Mouse (Mus musculus) kidney, postnatal 0 days (tissue): ENCODE measurements around the gene Cdh13. TPM values are rescaled to one million over a fixed set of nuclear protein-coding genes. Genes with fewer than 3 reads are reported as not detected.

Source experiments
- ATAC-seq: fragments of 200-750 bp; cut with Nextera tagmentation; replicated peaks from 2 replicates; pipeline ENCODE4 v1.8.0; 2017; ENCODE audit warnings: low read depth, moderate number of reproducible peaks, moderate TSS enrichment, moderate library complexity; ENCODE audit not compliant: low FRiP score
- DNase-seq: peaks from one replicate; pipeline ENCODE4 v3.0.0-alpha.2; 2016; ENCODE audit warnings: low spot score
- H3K27ac ChIP-seq: fragments of 300-500 bp; sonication (generic); 2 replicates; pipeline ENCODE4 v1.5.1; 2014; ENCODE audit warnings: mild to moderate bottlenecking
- H3K27me3 ChIP-seq: fragments of 300-500 bp; sonication (generic); 2 replicates; pipeline ENCODE4 v1.6.1; 2014; ENCODE audit warnings: low read length, mixed read lengths; ENCODE audit not compliant: insufficient read depth
- H3K36me3 ChIP-seq: fragments of 300-500 bp; sonication (generic); 2 replicates; pipeline ENCODE4 v1.6.1; 2014; ENCODE audit warnings: low read length, mixed read lengths; ENCODE audit not compliant: insufficient read depth
- H3K4me1 ChIP-seq: fragments of 300-500 bp; sonication (generic); replicated peaks from 2 replicates; pipeline ENCODE4 v1.6.1; 2014; ENCODE audit warnings: antibody characterized with exemption, low read length, mixed read lengths; ENCODE audit not compliant: insufficient read depth
- H3K4me2 ChIP-seq: fragments of 300-500 bp; sonication (generic); 2 replicates; pipeline ENCODE4 v1.6.1; 2014; ENCODE audit warnings: mild to moderate bottlenecking, low read length, moderate library complexity, mixed read lengths
- H3K4me3 ChIP-seq: fragments of 300-500 bp; sonication (generic); replicated peaks from 2 replicates; pipeline ENCODE4 v1.5.1; 2014; ENCODE audit warnings: low read depth, low read length
- H3K9ac ChIP-seq: fragments of 300-500 bp; sonication (generic); 2 replicates; pipeline ENCODE4 v1.6.1; 2014; ENCODE audit warnings: low read depth, low read length
- H3K9me3 ChIP-seq: fragments of 300-500 bp; sonication (generic); replicated peaks from 2 replicates; pipeline ENCODE4 v1.6.1; 2016; ENCODE audit warnings: low read length, inconsistent platforms, mixed read lengths
- CTCF ChIP-seq: IDR thresholded peaks from 2 replicates; pipeline ENCODE4 v1.5.1; 2016; ENCODE audit warnings: antibody characterized with exemption, low read depth, mild to moderate bottlenecking, moderate library complexity
- WGBS: fragments of 180-500 bp; shearing (Covaris S2); extraction: QIAGEN DNeasy Blood & Tissue Kit; methylation state at CpG from one replicate; pipeline ENCODE4 v1.1.7; 2014; 5-methylcytosine and 5-hydroxymethylcytosine counted together
- polyA plus RNA-seq: library from polyadenylated mRNA; unstranded; fragments of >200 nt; fragmentation: Nextera tagmentation; extraction: Ambion mirVana; gene quantifications from 2 replicates; pipeline ENCODE4 v1.2.1, GENCODE M21; 2015

Gene Cdh13
- polyA plus RNA-seq, 1 experiment from 2014 or later, result 3.9 TPM

DNA sequence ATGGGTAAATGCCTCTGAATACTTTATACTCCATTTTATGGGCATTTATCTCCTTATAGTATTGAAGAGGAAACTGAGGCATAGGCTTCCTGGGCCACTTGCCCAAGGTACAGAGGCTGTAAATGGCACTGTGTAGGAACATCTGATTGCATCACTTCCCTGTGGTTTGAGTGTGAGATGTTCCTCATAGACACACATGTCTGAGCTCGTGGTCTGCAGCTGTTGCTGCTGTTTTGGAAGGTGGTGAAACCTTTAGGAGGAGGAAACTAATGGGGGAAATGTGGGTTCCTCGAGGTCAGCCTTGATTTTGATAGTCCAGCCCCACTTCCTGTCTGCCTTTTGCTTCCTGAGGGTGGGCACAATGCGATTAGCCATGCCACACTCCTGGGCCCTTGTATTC, 105.9 kb downstream of the Cdh13 start:
- 73% methylated on average over 3 of the region's 3 CpGs for WGBS
- ATAC-seq, result no peak

DNA sequence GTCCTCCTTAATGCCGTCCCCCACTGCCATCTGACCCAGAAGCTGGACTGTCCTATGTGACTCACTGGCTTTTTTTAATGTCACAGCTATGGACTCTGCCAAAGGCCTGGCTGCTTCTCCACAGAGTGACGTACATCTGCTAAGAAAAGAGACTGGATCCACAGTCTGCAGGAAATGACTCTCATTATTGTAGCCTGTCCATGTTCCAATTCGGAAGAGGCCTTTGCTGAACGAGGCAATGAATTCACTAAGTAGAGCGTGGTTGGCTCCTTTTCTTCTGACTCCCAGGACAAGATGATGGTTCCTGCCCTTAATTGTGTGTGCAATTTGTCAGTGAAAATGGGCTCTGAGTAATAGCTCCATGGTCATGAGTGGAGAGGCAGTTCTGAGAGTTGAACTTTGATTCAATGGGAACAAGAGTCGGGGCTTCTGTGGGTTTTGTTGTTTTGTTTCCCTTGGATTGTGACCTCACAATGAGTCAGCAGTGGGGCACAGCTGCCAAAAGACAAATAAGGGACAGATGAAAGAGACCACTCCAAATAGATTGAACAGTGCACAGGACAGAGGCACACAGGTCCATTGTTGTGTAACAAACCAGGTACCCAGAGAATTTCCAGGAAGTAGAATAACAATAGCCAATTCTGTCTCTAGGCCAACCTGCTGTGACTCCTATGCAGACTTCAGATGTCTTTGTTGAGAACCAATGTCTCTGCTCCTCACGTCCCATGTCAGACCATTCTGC, 110.5 kb downstream of the Cdh13 start:
- Histone ChIP-seq H3K4me3 (no peak overlapping the region), H3K36me3 (no peaks in the 10 kb centered on the region), H3K9ac (no peak overlapping the region), H3K9me3 (no peaks in the 10 kb centered on the region), H3K4me1 (no peaks in the 10 kb centered on the region), H3K4me2 (no peak overlapping the region), H3K27ac (no peak overlapping the region), H3K27me3 (no peaks in the 10 kb centered on the region)
- WGBS, result 69% methylated on average over 7 of the region's 7 CpGs
- no peak for TF ChIP-seq CTCF
- DNase-seq, result peak; percentile 40
- ATAC-seq, result no peak; the same call in 1 of the 2 replicates

More for the DNA sequence above, 105.9 kb downstream of the Cdh13 start:
- no peak overlapping the region for H3K9ac ChIP-seq
- no peak for TF ChIP-seq CTCF
- no peaks in the 10 kb centered on the region for H3K9me3 ChIP-seq
- H3K4me3 ChIP-seq, result no peak overlapping the region
- no peaks in the 10 kb centered on the region for H3K27me3 ChIP-seq
- no peak overlapping the region for H3K4me2 ChIP-seq
- no peaks in the 10 kb centered on the region for H3K4me1 ChIP-seq
- H3K27ac ChIP-seq, result no peak overlapping the region
- no peaks in the 10 kb centered on the region for H3K36me3 ChIP-seq
- no peak for DNase-seq

DNA sequence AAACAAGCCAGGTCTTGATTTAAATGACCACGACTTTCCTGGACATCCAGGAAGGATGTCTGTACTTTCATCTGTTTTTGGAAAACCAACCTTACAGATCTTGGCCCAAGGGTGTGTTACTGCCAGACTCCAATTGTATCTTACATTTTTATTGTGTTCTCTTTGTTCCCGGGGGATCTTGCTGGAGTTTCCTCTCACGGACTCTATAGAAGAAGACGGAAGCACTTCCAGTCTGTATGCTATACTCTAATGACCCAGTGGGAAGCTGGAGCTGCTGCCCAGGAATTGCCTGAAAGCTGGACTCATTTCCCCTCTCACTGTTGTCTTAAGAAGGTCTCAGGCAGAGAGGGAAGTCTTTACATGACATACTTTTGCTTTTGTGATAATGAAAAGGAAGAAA, 111.6 kb downstream of the Cdh13 start:
- Histone ChIP-seq H3K4me3 (no peak overlapping the region), H3K27me3 (no peaks in the 10 kb centered on the region), H3K9ac (no peak overlapping the region), H3K36me3 (no peaks in the 10 kb centered on the region), H3K27ac (no peak overlapping the region), H3K9me3 (no peaks in the 10 kb centered on the region), H3K4me1 (no peaks in the 10 kb centered on the region), H3K4me2 (no peak overlapping the region)
- DNase-seq (peak; percentile 21), ATAC-seq (no peak)
- TF ChIP-seq CTCF, result no peak
- WGBS, result 56% methylated on average over 4 of the region's 4 CpGs

DNA sequence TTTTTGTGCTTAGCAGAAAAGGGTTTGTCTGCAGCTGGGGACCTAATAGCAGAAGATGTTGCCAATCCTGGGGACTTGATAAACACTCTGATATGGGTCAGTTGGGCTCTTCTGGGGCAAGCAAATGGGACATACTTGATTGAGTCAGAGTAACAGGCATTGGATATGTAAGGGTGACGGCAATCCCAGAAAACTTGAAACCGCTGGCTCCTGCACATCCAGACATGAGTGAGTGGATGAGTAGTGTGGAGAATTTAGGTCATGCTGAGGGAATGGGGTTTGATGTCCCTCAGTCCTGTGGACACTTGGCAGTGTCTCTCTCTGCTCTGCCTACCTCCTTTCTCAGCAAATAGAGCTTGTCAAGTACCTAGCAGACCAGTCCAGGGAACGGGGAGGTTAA, 121.3 kb downstream of the Cdh13 start:
- Histone ChIP-seq H3K27me3 (no peaks in the 10 kb centered on the region), H3K9ac (no peak overlapping the region), H3K9me3 (no peaks in the 10 kb centered on the region), H3K36me3 (no peaks in the 10 kb centered on the region), H3K4me1 (no peaks in the 10 kb centered on the region), H3K27ac (no peak overlapping the region), H3K4me3 (no peak overlapping the region), H3K4me2 (no peak overlapping the region)
- WGBS, result 84% methylated on average over 3 of the region's 3 CpGs
- no peak for TF ChIP-seq CTCF
- DNase-seq, result no peak
- no peak for ATAC-seq

DNA sequence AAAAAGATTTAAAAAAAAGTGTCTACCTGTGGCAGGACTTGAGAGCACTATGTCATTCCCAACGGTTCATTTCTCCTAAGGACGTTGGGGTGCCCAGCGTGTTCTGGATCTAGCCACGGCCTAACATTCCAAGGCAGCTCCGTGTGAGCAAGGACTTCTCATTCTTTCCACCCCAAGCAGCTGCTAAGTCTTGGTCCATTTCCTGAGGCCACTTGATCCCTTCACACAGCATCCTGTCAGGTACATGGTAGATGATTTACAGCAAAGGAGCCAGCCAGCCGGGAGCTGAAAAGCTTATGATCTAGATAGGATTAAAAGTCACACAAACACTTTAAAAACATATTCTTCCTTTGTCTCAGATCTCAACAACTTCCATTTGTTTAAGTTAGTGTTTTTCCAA, 123.8 kb downstream of the Cdh13 start:
- 13% methylated on average over 6 of the region's 6 CpGs for WGBS
- H3K27ac ChIP-seq, result no peak overlapping the region
- no peak overlapping the region for H3K4me3 ChIP-seq
- H3K27me3 ChIP-seq, result no peaks in the 10 kb centered on the region
- TF ChIP-seq CTCF, result no peak
- H3K9ac ChIP-seq, result no peak overlapping the region
- no peaks in the 10 kb centered on the region for H3K4me1 ChIP-seq
- ATAC-seq, result peak; percentile 80; the same call in 1 of the 2 replicates
- H3K36me3 ChIP-seq, result no peaks in the 10 kb centered on the region
- no peaks in the 10 kb centered on the region for H3K9me3 ChIP-seq
- DNase-seq, result peak; percentile 81
- H3K4me2 ChIP-seq, result no peak overlapping the region

DNA sequence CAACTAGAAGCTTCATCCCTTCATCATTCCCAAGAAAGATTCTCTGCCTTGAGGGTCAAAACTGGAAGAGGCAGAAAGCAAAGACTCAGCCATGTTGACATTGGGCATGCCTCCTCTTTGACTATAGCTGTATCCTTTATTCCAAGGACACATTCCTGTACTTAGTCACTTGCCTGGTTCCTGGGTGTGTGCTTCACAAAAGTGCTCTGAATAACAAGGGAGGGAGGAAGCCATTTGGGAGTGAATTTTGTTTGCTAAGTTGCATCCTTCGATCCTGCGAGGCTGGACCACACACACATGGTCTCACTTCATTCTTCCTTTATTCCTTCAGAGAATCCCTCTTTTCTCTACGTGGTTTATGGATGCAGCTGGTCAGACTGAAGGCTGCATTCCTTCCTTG, 125.9 kb downstream of the Cdh13 start:
- no peak for TF ChIP-seq CTCF
- no peak overlapping the region for H3K27ac ChIP-seq
- no peaks in the 10 kb centered on the region for H3K4me1 ChIP-seq
- DNase-seq (no peak), ATAC-seq (no peak)
- no peak overlapping the region for H3K9ac ChIP-seq
- H3K36me3 ChIP-seq, result no peaks in the 10 kb centered on the region
- no peak overlapping the region for H3K4me3 ChIP-seq
- H3K9me3 ChIP-seq, result no peaks in the 10 kb centered on the region
- no peaks in the 10 kb centered on the region for H3K27me3 ChIP-seq
- 81% methylated on average over 3 of the region's 3 CpGs for WGBS
- H3K4me2 ChIP-seq, result no peak overlapping the region
